Mouse (Mus musculus) neural tube, embryonic 14.5 days (tissue): ENCODE measurements at regions not wholly inside any gene's neighbourhood (a gene's known extent, or its start where the extent isn't known, plus 50 kb on each side); places are given as distances from the start of the nearest gene placed in this dataset.
"Not testable (repeated sequence)": the region's sequence is repeated elsewhere in the genome, so short reads cannot be mapped to it uniquely, and the experiment has no call there.

Experiments
- ATAC-seq: fragments of 200-750 bp; cut with Nextera tagmentation; 2 replicates; pipeline ENCODE4 v1.8.0; 2017; ENCODE audit warnings: low read depth, mild to moderate bottlenecking, moderate TSS enrichment, moderate library complexity
- H3K27ac ChIP-seq: fragments of 300-500 bp; sonication (generic); 2 replicates; pipeline ENCODE4 v1.5.1; 2014; ENCODE audit warnings: low read depth, mild to moderate bottlenecking, control low read depth, low read length, moderate library complexity, mixed read lengths
- H3K27me3 ChIP-seq: fragments of 300-500 bp; sonication (generic); 2 replicates; pipeline ENCODE4 v1.6.1; 2014; ENCODE audit warnings: low read length; ENCODE audit not compliant: control insufficient read depth, insufficient read depth
- H3K36me3 ChIP-seq: fragments of 300-500 bp; sonication (generic); 2 replicates; pipeline ENCODE4 v1.6.1; 2014; ENCODE audit warnings: low read length, mixed read lengths; ENCODE audit not compliant: control insufficient read depth, insufficient read depth
- H3K4me1 ChIP-seq: fragments of 300-500 bp; sonication (generic); 2 replicates; pipeline ENCODE4 v1.6.1; 2014; ENCODE audit warnings: low read length; ENCODE audit not compliant: control insufficient read depth, insufficient read depth
- H3K4me2 ChIP-seq: fragments of 300-500 bp; sonication (generic); 2 replicates; pipeline ENCODE4 v1.6.1; 2014; ENCODE audit warnings: mild to moderate bottlenecking, low read depth, low read length, control low read depth
- H3K4me3 ChIP-seq: fragments of 300-500 bp; sonication (generic); 2 replicates; pipeline ENCODE4 v1.5.1; 2014; ENCODE audit warnings: low read depth, low read length, control low read depth, mixed read lengths
- H3K9ac ChIP-seq: fragments of 300-500 bp; sonication (generic); replicated peaks from 2 replicates; pipeline ENCODE4 v1.6.1; 2014; ENCODE audit warnings: low read depth, mild to moderate bottlenecking, control low read depth, low read length, mixed read lengths
- H3K9me3 ChIP-seq: fragments of 300-500 bp; sonication (generic); 2 replicates; pipeline ENCODE4 v1.6.1; 2016; ENCODE audit warnings: low read length; ENCODE audit not compliant: control insufficient read depth
- WGBS: fragments of 180-500 bp; shearing (Covaris S2); extraction: QIAGEN DNeasy Blood & Tissue Kit; methylation state at CpG from one replicate; pipeline ENCODE4 v1.1.7; 2014; 5-methylcytosine and 5-hydroxymethylcytosine counted together

DNA sequence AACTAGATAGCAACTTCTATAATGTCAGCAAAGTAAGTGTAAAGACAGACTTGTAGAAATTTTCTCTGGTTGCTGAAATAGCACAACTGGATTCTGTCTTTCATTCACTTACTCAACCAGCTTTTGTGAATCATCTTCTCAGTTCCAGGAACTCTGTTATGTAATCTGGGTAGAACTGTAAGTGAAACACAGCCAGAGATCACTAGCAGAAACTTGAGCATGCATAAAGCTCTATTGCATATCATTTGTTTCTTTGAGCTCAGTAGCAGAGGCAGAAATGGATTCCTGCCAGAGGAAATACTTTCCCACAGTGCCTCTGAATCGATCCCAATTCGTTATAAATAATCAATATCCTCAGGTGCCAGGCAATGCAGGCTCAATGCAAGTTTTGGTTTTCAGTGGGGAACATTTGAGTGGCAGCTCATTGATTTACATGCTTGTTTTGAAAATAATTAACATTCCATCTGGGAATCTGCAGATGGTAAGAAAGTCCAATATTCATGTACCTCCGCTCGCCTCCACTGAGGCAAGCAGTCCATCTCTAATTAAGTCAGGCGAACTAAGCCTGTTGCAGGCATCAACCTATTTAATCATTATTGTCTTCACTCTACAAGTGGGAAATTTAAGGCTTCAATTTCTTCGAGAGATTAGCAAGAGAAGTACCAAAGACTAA is 137.5 kb upstream of the Ghr start:
- H3K36me3 ChIP-seq = no peaks in the 10 kb centered on the region
- H3K9ac ChIP-seq = no peak overlapping the region
- H3K4me1 ChIP-seq = no peaks in the 10 kb centered on the region
- no peak overlapping the region for H3K27ac ChIP-seq
- no peaks in the 10 kb centered on the region for H3K27me3 ChIP-seq
- H3K4me3 ChIP-seq = no peak overlapping the region
- no peak for ATAC-seq
- no peaks in the 10 kb centered on the region for H3K9me3 ChIP-seq
- no peak overlapping the region for H3K4me2 ChIP-seq
- 91% methylated on average over 6 of the region's 6 CpGs for WGBS

- no peaks in the 10 kb centered on the region for H3K9me3 ChIP-seq
- ATAC-seq = no peak
- H3K4me1 ChIP-seq = no peaks in the 10 kb centered on the region
- no peak overlapping the region for H3K4me2 ChIP-seq
- no peak overlapping the region for H3K9ac ChIP-seq
- WGBS = 87% methylated on average over 1 of the region's 1 CpGs
- no peak overlapping the region for H3K4me3 ChIP-seq
- H3K27me3 ChIP-seq = no peaks in the 10 kb centered on the region
- H3K36me3 ChIP-seq = no peaks in the 10 kb centered on the region
- no peak overlapping the region for H3K27ac ChIP-seq
Measured at GRCm38 (mm10) chr15:3711764-3712163, 128.5 kb upstream of the Ghr start.

DNA sequence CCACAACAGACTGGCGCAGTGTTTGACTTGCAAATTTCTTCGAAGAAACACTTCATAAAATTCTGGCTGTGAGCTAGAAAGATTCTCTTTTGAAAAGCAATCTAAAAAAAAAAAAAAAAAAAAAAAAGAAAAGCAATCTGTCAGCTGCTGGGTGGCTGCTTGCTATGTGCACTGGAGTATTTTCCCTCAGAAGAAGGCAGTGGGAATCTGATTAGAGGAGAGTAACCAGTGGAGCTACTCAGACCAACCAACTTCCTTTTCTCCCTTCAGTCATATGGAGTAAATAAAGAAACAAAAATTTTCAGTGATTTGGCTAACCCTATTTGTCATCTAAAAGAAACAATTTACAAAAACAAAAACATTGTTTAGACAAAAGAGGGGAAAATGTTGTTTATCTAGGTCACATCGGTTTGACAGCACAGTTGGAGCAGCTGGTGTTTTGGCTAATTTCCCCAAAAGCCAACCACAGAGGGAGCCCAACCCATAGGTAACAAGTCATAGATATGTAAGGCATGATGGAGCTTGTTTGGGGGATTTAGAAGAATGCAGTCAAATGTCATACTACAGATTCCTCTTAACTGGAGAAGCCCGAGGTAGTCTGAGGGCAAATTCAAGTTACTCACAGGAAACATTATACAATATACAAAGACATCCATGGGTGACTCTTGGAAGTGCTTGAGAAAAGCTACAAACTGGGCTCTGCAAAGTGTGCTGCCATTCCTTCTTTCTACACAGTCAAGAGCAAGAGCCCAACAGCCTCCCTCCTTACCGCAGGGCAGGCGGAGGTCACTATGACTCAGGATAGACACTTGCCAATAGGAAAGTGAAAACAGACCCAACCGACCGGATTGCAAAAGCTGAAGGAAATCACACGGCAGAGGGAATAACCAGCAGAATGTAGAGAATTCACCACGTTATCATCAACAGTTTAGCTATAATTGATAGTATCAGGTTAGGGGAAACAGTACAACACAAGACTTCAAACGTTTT is 124.1 kb upstream of the Ghr start:
- Histone ChIP-seq H3K4me3 (no peak overlapping the region), H3K4me2 (no peak overlapping the region), H3K9ac (no peak overlapping the region), H3K36me3 (no peaks in the 10 kb centered on the region), H3K27me3 (no peaks in the 10 kb centered on the region), H3K27ac (no peak overlapping the region), H3K4me1 (no peaks in the 10 kb centered on the region), H3K9me3 (no peaks in the 10 kb centered on the region)
- 86% methylated on average over 11 of the region's 11 CpGs for WGBS
- ATAC-seq = no peak

DNA sequence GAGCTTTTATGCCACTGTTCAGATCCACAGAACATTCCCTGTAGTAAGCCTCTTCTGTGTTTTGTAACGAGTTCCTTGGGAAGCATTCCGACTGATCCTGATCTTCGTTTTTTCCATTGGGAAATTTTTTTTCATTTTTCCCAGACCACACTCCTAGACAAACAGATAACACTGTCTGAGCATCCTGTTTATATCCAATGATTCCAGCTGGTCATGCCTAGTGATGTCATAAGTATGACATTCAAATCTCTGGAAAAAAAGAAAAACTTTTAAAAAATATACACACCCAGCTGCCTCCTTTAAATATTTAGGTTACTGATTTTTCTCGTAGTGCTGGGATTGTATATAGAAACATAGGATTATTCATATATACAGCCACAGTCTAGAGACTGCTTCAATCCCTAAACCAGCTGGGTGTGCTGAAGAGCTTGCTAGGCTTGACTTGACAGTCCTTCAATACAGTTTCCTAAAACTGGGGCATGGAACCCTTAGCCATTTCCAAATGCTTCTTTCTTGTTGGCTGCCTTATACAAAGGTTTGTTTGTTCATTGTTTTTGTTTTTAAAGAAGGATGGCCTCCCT is 116.0 kb upstream of the Ghr start:
- H3K9me3 ChIP-seq = no peaks in the 10 kb centered on the region
- no peak overlapping the region for H3K9ac ChIP-seq
- no peaks in the 10 kb centered on the region for H3K36me3 ChIP-seq
- no peak overlapping the region for H3K4me2 ChIP-seq
- no peak overlapping the region for H3K4me3 ChIP-seq
- no peak overlapping the region for H3K27ac ChIP-seq
- no peaks in the 10 kb centered on the region for H3K4me1 ChIP-seq
- H3K27me3 ChIP-seq = no peaks in the 10 kb centered on the region
- WGBS = 82% methylated on average over 4 of the region's 4 CpGs
- no peak for ATAC-seq

DNA sequence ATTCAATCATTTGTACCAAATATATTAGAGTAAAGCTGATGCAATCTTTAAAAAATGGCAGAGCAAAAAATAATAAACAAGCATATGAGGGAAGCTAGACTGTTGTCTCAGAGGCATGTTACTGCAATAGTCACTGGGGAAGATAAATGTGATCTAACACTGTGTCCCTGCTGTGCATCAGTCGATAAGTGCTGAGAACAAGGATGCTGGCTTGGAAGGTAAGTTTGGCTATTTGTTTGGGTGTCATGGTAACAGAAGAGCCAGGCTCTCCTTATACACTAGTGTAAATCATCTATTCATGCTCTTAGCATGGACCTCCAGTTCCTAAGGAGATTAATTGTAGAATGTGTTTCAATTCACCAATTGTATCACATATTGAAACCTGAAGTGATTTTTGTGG is 102.0 kb upstream of the Ghr start:
- no peak for ATAC-seq
- Histone ChIP-seq H3K4me1 (no peaks in the 10 kb centered on the region), H3K27me3 (no peaks in the 10 kb centered on the region), H3K36me3 (no peaks in the 10 kb centered on the region), H3K9ac (no peak overlapping the region), H3K27ac (no peak overlapping the region), H3K4me3 (no peak overlapping the region), H3K4me2 (no peak overlapping the region), H3K9me3 (no peaks in the 10 kb centered on the region)
- WGBS = 28% methylated on average over 1 of the region's 1 CpGs

GRCm38 (mm10) chr15:3677026-3677425 is 93.7 kb upstream of the Ghr start:
- H3K9me3 ChIP-seq, H3K4me2 ChIP-seq, H3K9ac ChIP-seq, H3K27ac ChIP-seq, H3K27me3 ChIP-seq, H3K36me3 ChIP-seq, H3K4me3 ChIP-seq, ATAC-seq, H3K4me1 ChIP-seq: not testable (repeated sequence)
- 23% methylated on average over 4 of the region's 4 CpGs for WGBS

DNA sequence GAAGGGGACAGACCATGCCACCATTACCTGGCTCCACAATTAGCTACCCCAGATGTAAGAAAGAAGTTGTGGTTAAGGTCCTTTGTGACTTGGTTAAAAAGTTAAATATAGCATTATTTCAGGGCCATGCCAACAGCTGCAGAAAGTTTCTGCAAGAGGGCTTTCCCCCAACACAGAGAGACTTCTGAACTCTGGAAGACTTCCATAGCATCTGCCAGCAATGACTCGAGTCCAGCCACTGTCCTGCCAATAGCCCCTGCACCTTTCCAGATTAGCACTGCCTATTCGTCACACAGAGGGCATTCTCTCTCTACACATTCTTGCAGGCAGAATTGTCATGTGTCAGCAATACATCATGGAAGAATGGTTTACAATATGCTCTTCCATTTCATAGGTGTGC is 89.3 kb upstream of the Ghr start:
- no peak overlapping the region for H3K27ac ChIP-seq
- no peak for ATAC-seq
- no peak overlapping the region for H3K4me3 ChIP-seq
- no peaks in the 10 kb centered on the region for H3K4me1 ChIP-seq
- H3K27me3 ChIP-seq = no peaks in the 10 kb centered on the region
- H3K36me3 ChIP-seq = no peaks in the 10 kb centered on the region
- no peak overlapping the region for H3K4me2 ChIP-seq
- no peaks in the 10 kb centered on the region for H3K9me3 ChIP-seq
- WGBS = 88% methylated on average over 2 of the region's 2 CpGs
- H3K9ac ChIP-seq = no peak overlapping the region

GRCm38 (mm10) chr15:3671169-3671568 is 87.9 kb upstream of the Ghr start:
- Histone ChIP-seq H3K4me2 (no peak overlapping the region), H3K4me1 (no peaks in the 10 kb centered on the region), H3K27me3 (no peaks in the 10 kb centered on the region), H3K9ac (no peak overlapping the region), H3K4me3 (no peak overlapping the region), H3K9me3 (no peaks in the 10 kb centered on the region), H3K27ac (no peak overlapping the region), H3K36me3 (no peaks in the 10 kb centered on the region)
- ATAC-seq = no peak
- 86% methylated on average over 3 of the region's 3 CpGs for WGBS

DNA sequence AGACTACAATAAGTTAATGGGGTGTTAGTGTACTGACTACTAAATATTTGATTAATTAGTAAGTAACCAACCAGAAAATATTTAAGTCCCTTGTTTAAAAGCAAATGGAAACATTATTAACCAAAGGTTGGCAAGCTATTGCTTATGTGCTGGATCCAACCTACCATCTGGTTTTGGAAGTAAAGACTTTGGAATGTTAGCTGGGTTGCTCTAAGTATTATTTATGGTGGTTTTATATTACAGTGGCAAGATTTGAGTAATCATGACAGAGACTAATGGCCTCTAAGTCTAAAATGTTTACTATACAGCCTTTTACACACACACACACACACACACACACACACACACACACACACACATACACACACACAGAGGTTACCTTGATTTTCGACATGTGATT is 86.1 kb upstream of the Ghr start:
- ATAC-seq = no peak
- 96% methylated on average over 1 of the region's 1 CpGs for WGBS

More for the DNA sequence above, 86.1 kb upstream of the Ghr start:
- Histone ChIP-seq H3K27me3 (no peaks in the 10 kb centered on the region), H3K4me1 (no peaks in the 10 kb centered on the region), H3K36me3 (no peaks in the 10 kb centered on the region), H3K9me3 (no peaks in the 10 kb centered on the region), H3K4me2 (no peak overlapping the region), H3K9ac (no peak overlapping the region), H3K4me3 (no peak overlapping the region), H3K27ac (no peak overlapping the region)
